Mouse (Mus musculus): ENCODE results near the gene Nabp2. TPM values are rescaled to one million over a fixed set of nuclear protein-coding genes. Genes with fewer than 3 reads are reported as not detected.

The Nabp2 gene
- total RNA-seq (2021), result 100 to 1,000 TPM in 1 of 2 experiments, 10 to 100 TPM in 1; 96.7 to 101 TPM

GRCm38 (mm10) chr10:128411211-128412054, at the start of gene Nabp2, which contains the start of gene Rnf41:
TSS of gene Nabp2 (minus strand) at chr10:128411492.
TSS of gene Rnf41 (plus strand) at chr10:128411657.
- DNase-seq (ENCODE audit: extremely low spot score in 1 of 2, low spot score in 1 of 2), result peak; percentile 90 to 91

GRCm38 (mm10) chr10:128460270-128460630, 49.0 kb upstream of the Nabp2 start:
- DNase-seq (ENCODE audit: extremely low spot score in 1 of 2, low spot score in 1 of 2), result no peak

- peak; percentile 33 to 43 for DNase-seq (ENCODE audit: extremely low spot score in 1 of 2, low spot score in 1 of 2)
Observed at GRCm38 (mm10) chr10:128459409-128460269, 48.3 kb upstream of the Nabp2 start.

GRCm38 (mm10) chr10:128458719-128459408, 47.6 kb upstream of the Nabp2 start, which contains the start of gene Smarcc2:
TSS of gene Smarcc2 (plus strand) at chr10:128459248.
- peak; percentile 72 to 78 for DNase-seq (ENCODE audit: extremely low spot score in 1 of 2, low spot score in 1 of 2)

GRCm38 (mm10) chr10:128458348-128458718, 47.0 kb upstream of the Nabp2 start:
- DNase-seq (ENCODE audit: extremely low spot score in 1 of 2, low spot score in 1 of 2), result peak; percentile 99

GRCm38 (mm10) chr10:128457676-128458075, 46.4 kb upstream of the Nabp2 start:
- no peak for DNase-seq (ENCODE audit: extremely low spot score in 1 of 2, low spot score in 1 of 2)

DNA sequence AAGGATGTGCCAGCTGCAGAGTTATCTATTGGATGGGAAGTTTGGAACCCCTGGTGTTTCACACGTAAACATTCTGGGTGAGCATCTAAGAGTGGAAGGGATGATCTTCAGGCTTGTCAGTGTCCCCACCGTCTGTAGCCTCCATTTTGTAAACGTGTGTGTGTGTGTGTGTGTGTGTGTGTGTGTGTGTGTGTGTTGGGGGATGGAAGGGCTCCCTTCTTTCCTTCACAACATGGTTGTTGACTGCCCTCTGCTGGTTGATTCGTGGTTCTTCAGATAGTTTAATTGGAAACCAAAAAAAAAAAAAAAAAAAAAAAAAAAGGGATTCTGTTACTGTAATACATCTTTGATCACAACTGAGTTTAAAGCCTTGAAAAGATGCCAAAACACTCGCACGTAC, 44.0 kb upstream of the Nabp2 start:
- DNase-seq (ENCODE audit: extremely low spot score in 1 of 2, low spot score in 1 of 2), result peak in 1 of 2 experiments; percentile 58

- no peak for DNase-seq (ENCODE audit: extremely low spot score in 1 of 2, low spot score in 1 of 2)
Observed at GRCm38 (mm10) chr10:128454471-128454870, 43.2 kb upstream of the Nabp2 start.

DNA sequence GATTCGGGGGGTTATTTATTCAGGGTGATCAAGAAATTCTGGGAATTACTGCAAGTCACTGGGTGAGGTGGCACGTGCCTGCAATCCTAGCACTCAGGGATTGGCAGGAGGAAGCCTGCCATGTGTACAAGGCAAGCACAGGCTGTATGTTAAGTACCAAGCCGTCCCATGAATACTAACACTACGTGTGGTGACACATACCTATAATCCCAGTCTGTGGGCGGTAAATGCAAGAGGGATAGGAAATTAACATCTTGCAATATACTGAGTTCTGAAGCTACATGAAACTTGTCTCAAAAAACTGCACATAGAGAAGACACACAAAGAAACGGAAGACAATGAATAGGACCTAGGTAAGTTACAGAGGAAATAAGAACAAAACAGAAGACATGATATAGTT, 39.7 kb upstream of the Nabp2 start:
- DNase-seq (ENCODE audit: extremely low spot score in 1 of 2, low spot score in 1 of 2), result no peak

DNA sequence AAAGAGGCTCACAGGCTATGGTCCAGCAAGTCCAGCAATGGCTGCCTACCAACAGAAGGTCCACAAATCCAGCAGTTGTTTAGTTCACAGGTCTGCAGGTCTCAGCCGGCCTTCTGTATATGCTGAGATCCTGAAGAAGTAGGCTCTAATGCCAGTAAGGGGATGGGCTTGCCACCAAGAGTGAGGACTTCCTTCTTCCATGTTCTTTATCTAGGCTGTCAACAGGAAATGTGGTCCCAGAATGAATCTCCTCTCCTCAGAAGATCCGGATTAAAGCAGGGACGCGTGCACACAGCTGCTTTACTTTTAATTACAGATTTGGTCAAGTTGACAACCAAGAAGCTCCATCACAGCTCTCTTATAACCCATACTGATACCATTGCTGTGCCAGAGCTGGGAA, 34.1 kb upstream of the Nabp2 start:
- DNase-seq (ENCODE audit: extremely low spot score in 1 of 2, low spot score in 1 of 2), result no peak

DNA sequence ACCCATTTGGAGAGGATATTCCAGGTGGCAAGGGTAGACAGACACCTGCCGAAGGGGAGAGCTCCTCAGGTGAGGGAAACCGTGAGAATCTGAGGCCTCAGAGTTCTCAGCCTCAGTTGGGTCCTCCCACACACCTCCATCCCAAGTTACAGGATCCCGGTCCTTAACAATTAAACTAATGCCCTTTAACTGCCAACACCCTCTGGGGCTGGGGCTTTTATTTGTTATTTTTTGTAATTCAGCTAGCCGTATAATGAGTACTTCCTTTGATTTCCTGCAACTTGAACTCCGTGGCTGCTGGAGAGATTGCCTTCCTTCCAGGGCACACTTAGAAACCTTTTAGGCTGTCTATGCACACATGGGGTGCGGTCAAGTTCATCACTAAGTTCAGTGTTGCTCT, 33.1 kb upstream of the Nabp2 start:
- DNase-seq (ENCODE audit: extremely low spot score in 1 of 2, low spot score in 1 of 2), result no peak

DNA sequence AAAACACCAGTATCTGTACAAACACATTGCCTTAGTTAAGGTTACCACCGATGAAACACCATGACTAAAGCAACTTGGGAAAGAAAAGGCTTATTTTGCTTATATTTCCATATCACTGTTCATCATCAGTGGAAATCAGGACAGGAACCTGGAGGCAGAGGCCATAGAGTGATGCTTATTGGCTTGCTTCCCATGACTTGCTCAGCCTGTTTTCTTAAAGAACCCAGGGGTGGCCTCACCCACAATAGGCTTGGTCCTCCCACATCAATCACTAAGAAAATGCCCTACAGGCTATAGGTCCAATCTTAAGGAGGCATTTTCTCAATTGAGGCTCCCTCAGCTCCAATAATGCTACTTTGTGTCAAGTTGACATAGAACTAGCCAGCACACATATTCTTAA, 31.4 kb upstream of the Nabp2 start:
- no peak for DNase-seq (ENCODE audit: extremely low spot score in 1 of 2, low spot score in 1 of 2)

GRCm38 (mm10) chr10:128441324-128442119, 30.2 kb upstream of the Nabp2 start:
- no peak for DNase-seq (ENCODE audit: extremely low spot score in 1 of 2, low spot score in 1 of 2)

DNA sequence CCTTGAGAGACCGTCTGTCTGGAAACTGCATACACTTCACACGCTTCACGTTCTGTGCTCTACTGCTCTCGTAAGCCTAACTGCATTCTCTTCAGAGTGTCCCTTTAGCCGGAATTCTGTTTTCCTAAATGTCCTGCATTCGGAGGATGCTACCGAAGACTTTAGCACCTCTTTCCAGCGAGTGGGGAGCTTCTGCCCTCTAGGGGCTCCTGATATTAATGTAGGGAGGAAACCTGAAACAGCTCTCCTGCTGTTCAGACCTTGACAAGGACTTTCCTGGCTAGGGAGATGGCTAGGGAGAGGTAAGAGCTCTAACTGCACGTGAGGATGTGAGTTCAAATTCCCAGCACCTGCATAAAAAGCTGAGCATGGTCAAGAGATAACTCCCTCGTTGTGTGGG, 29.1 kb upstream of the Nabp2 start:
- no peak for DNase-seq (ENCODE audit: extremely low spot score in 1 of 2, low spot score in 1 of 2)

GRCm38 (mm10) chr10:128438675-128439279, 27.5 kb upstream of the Nabp2 start:
- DNase-seq (ENCODE audit: extremely low spot score in 1 of 2, low spot score in 1 of 2), result no peak

DNA sequence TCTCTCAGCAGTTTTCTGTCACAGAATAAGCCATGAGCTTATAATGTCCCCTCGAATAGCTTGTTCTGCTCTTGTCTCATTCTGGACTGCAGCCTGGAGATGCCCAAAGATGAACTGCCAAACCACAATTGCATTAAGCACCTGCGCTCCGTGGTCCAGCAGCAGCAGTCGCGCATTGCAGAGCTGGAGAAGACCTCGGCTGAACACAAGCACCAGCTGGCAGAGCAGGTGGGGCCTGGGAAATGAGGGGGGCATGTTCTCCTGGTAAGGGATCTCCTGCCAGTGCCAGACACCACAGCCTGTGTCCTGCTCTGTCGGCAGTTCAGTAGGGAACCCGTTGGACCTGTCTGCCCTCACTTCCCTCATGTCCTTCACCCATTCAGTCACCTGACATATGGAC, 25.1 kb upstream of the Nabp2 start:
- DNase-seq (ENCODE audit: extremely low spot score in 1 of 2, low spot score in 1 of 2), result no peak

DNA sequence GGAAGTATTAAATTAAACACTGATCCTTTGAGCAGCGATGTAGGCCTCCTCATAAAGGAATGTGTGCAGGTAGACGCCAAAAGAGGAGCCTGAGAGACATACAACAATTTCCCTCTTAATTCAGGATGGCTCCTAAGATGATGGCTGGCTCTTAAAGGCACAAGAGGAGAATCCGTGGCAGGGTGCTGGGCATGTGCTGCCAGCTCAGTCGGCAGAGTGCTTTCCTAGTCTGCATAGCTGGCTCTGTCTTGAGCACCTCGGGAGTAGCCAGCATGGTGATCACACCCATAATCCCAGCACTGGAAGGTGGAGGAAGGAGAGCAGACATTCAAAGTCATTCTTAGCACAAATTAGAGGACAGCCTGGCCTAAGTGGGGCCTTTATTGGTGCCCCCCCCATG, 24.6 kb upstream of the Nabp2 start:
- no peak for DNase-seq (ENCODE audit: extremely low spot score in 1 of 2, low spot score in 1 of 2)

DNA sequence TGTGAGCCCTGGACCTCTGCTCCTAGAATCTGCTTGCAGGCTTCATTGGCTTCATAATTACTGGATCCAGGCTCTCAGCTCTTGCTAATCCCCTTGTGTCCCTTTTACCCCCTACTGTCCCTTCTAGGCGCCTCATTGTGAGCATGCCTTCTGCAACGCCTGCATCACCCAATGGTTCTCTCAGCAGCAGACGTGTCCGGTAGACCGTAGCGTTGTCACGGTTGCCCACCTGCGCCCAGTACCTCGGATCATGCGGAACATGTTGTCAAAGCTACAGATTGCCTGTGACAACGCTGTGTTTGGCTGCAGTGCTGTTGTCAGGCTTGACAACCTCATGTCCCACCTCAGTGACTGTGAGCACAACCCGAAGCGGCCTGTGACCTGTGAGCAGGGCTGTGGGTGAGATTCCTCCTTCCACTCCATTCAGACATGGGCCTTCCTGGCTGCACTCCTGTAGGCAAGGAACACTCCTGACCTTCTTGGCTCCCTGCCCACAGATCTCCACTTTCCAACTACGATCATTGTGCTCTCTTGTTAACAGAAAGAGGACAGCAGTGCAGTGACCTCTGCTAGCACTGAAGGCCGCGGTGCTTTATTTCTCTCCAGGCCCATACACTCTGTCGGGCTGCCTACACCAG, 24.0 kb upstream of the Nabp2 start:
- peak in 1 of 2 experiments; percentile 29 for DNase-seq (ENCODE audit: extremely low spot score in 1 of 2, low spot score in 1 of 2)

- DNase-seq (ENCODE audit: extremely low spot score in 1 of 2, low spot score in 1 of 2), result no peak
Observed at GRCm38 (mm10) chr10:128434681-128435080, 23.4 kb upstream of the Nabp2 start.

Data from layer of hippocampus, postnatal 25 days (tissue).